Mouse (Mus musculus): Measurements from ENCODE around the gene Gm20736.
"Not testable (repeated sequence)": the region's sequence is repeated elsewhere in the genome, so short reads cannot be mapped to it uniquely, and the experiment has no call there.

The Gm20736 gene

DNA sequence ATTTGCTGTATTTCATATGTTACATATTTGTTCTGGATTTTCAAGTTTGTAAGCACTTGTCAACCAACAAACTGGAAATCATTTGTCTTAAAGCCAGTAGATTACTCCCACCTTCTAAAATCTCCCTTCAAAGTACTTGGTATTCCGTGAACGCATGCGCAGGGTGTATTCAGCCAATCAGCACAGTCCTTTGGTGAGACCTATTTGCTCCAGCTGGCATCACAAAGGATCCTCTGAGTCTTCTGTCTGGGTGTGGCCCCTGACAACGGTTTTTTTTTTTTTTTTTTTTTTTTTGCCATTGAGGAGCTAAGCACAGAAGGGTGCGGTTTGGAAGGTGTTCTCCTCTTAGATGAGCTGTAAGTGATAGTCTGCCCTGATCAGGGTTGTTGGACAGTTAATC is at the start of gene Gm20736:
Gene Gm20736 (plus strand): TSS at position 301 of the 400 bp plus-strand sequence.
- DNase-seq, result not testable (repeated sequence)

Data from lung, postnatal 36 days (tissue).